Mouse (Mus musculus) midbrain, embryonic 14.5 days (tissue): ENCODE data around the gene Tcerg1l. TPM values are rescaled to one million over a fixed set of nuclear protein-coding genes. Genes with fewer than 3 reads are reported as not detected.
A peak's percentile ranks its signal among the peaks of the same experiment; 100 is the strongest.

ENCODE experiments used
- ATAC-seq: fragments of 200-750 bp; cut with Nextera tagmentation; 2 replicates; pipeline ENCODE4 v1.8.0; 2017; ENCODE audit warnings: moderate number of reproducible peaks, moderate library complexity; ENCODE audit not compliant: low FRiP score, low TSS enrichment
- DNase-seq: peaks from one replicate; pipeline ENCODE4 v3.0.0-alpha.2; 2015
- H3K27ac ChIP-seq: fragments of 300-500 bp; sonication (generic); replicated peaks from 2 replicates; pipeline ENCODE4 v1.5.1; 2014; ENCODE audit warnings: mild to moderate bottlenecking, low read depth, low read length, moderate library complexity
- H3K27me3 ChIP-seq: fragments of 300-500 bp; sonication (generic); 2 replicates; pipeline ENCODE4 v1.6.1; 2014; ENCODE audit warnings: low read length, control low read depth, mixed read lengths; ENCODE audit not compliant: control insufficient read depth, insufficient read depth
- H3K36me3 ChIP-seq: fragments of 300-500 bp; sonication (generic); 2 replicates; pipeline ENCODE4 v1.6.1; 2014; ENCODE audit warnings: low read length, control low read depth; ENCODE audit not compliant: control insufficient read depth, insufficient read depth
- H3K4me1 ChIP-seq: fragments of 300-500 bp; sonication (generic); 2 replicates; pipeline ENCODE4 v1.6.1; 2014; ENCODE audit warnings: mild to moderate bottlenecking, antibody characterized with exemption, low read length, control low read depth; ENCODE audit not compliant: control insufficient read depth, insufficient read depth
- H3K4me2 ChIP-seq: fragments of 300-500 bp; sonication (generic); 2 replicates; pipeline ENCODE4 v1.6.1; 2014; ENCODE audit warnings: mild to moderate bottlenecking, low read length, moderate library complexity
- H3K4me3 ChIP-seq: fragments of 300-500 bp; sonication (generic); replicated peaks from 2 replicates; pipeline ENCODE4 v1.5.1; 2014; ENCODE audit warnings: low read depth, low read length
- H3K9ac ChIP-seq: fragments of 300-500 bp; sonication (generic); replicated peaks from 2 replicates; pipeline ENCODE4 v1.6.1; 2014; ENCODE audit warnings: mild to moderate bottlenecking, low read length, moderate library complexity
- H3K9me3 ChIP-seq: fragments of 300-500 bp; sonication (generic); 2 replicates; pipeline ENCODE4 v1.6.1; 2016; ENCODE audit warnings: low read length, control low read depth, mixed read lengths; ENCODE audit not compliant: control insufficient read depth
- WGBS: fragments of 180-500 bp; shearing (Covaris S2); extraction: QIAGEN DNeasy Blood & Tissue Kit; methylation state at CpG from one replicate; pipeline ENCODE4 v1.1.7; 2014; 5-methylcytosine and 5-hydroxymethylcytosine counted together
- polyA plus RNA-seq: library from polyadenylated mRNA; unstranded; fragments of >200 nt; fragmentation: Nextera tagmentation; extraction: Ambion mirVana; gene quantifications from 2 replicates; pipeline ENCODE4 v1.2.1, GENCODE M21; 2014

Gene Tcerg1l
- polyA plus RNA-seq, 1 experiment from 2014 or later = 18.7 TPM

GRCm38 (mm10) chr7:138337946-138338345 lies 59.6 kb downstream of the Tcerg1l start:
- no peak overlapping the region for H3K4me3 ChIP-seq
- H3K27me3 ChIP-seq = no peaks in the 10 kb centered on the region
- no peaks in the 10 kb centered on the region for H3K36me3 ChIP-seq
- WGBS = 30% methylated on average over 5 of the region's 5 CpGs
- no peaks in the 10 kb centered on the region for H3K9me3 ChIP-seq
- no peaks in the 10 kb centered on the region for H3K4me1 ChIP-seq
- ATAC-seq (no peak), DNase-seq (no peak)
- H3K4me2 ChIP-seq = no peak overlapping the region
- no peak overlapping the region for H3K27ac ChIP-seq
- no peak overlapping the region for H3K9ac ChIP-seq

GRCm38 (mm10) chr7:138332504-138333168 lies 64.9 kb downstream of the Tcerg1l start:
- Histone ChIP-seq H3K27me3 (no peaks in the 10 kb centered on the region), H3K9ac (no peak overlapping the region), H3K4me3 (no peak overlapping the region), H3K36me3 (no peaks in the 10 kb centered on the region), H3K27ac (no peak overlapping the region), H3K4me1 (no peaks in the 10 kb centered on the region), H3K4me2 (no peak overlapping the region), H3K9me3 (no peaks in the 10 kb centered on the region)
- DNase-seq = no peak
- 87% methylated on average over 4 of the region's 4 CpGs for WGBS
- no peak for ATAC-seq

- no peak overlapping the region for H3K4me3 ChIP-seq
- no peak overlapping the region for H3K27ac ChIP-seq
- no peak overlapping the region for H3K4me2 ChIP-seq
- H3K9ac ChIP-seq = no peak overlapping the region
- ATAC-seq (no peak), DNase-seq (no peak)
- no peaks in the 10 kb centered on the region for H3K27me3 ChIP-seq
- H3K4me1 ChIP-seq = peaks cover 7% of the 10 kb centered on the region; the same call in 1 of the 2 replicates
- H3K36me3 ChIP-seq = no peaks in the 10 kb centered on the region
- no peaks in the 10 kb centered on the region for H3K9me3 ChIP-seq
- WGBS = 85% methylated on average over 3 of the region's 3 CpGs
Observed at GRCm38 (mm10) chr7:138331266-138331665, 66.3 kb downstream of the Tcerg1l start.

- peak; percentile 35 for DNase-seq
- Histone ChIP-seq H3K27me3 (no peaks in the 10 kb centered on the region), H3K9me3 (no peaks in the 10 kb centered on the region), H3K27ac (no peak overlapping the region), H3K9ac (no peak overlapping the region), H3K4me3 (no peak overlapping the region), H3K4me1 (peaks cover 11% of the 10 kb centered on the region; the same call in 1 of the 2 replicates), H3K36me3 (no peaks in the 10 kb centered on the region), H3K4me2 (no peak overlapping the region)
- no peak for ATAC-seq
- WGBS = 75% methylated on average over 6 of the region's 6 CpGs
Observed at GRCm38 (mm10) chr7:138328637-138329036, 68.9 kb downstream of the Tcerg1l start.

- no peaks in the 10 kb centered on the region for H3K27me3 ChIP-seq
- H3K9me3 ChIP-seq = no peaks in the 10 kb centered on the region
- ATAC-seq (no peak), DNase-seq (no peak)
- H3K4me3 ChIP-seq = no peak overlapping the region
- no peak overlapping the region for H3K9ac ChIP-seq
- no peak overlapping the region for H3K27ac ChIP-seq
- 23% methylated on average over 3 of the region's 3 CpGs for WGBS
- no peak overlapping the region for H3K4me2 ChIP-seq
- peaks cover 11% of the 10 kb centered on the region; the same call in 1 of the 2 replicates for H3K4me1 ChIP-seq
- no peaks in the 10 kb centered on the region for H3K36me3 ChIP-seq
Observed at GRCm38 (mm10) chr7:138326760-138327159, 70.8 kb downstream of the Tcerg1l start.

GRCm38 (mm10) chr7:138313733-138314132 lies 83.8 kb downstream of the Tcerg1l start:
- Histone ChIP-seq H3K9me3 (no peaks in the 10 kb centered on the region), H3K4me3 (no peak overlapping the region), H3K9ac (no peak overlapping the region), H3K27ac (no peak overlapping the region), H3K4me1 (no peaks in the 10 kb centered on the region), H3K36me3 (no peaks in the 10 kb centered on the region), H3K27me3 (no peaks in the 10 kb centered on the region), H3K4me2 (no peak overlapping the region)
- 100% methylated on average over 1 of the region's 1 CpGs for WGBS
- ATAC-seq (no peak), DNase-seq (no peak)

- no peaks in the 10 kb centered on the region for H3K9me3 ChIP-seq
- no peak overlapping the region for H3K27ac ChIP-seq
- DNase-seq = no peak
- H3K27me3 ChIP-seq = no peaks in the 10 kb centered on the region
- no peak overlapping the region for H3K4me2 ChIP-seq
- no peak overlapping the region for H3K9ac ChIP-seq
- no peak for ATAC-seq
- WGBS = 89% methylated on average over 3 of the region's 3 CpGs
- H3K36me3 ChIP-seq = no peaks in the 10 kb centered on the region
- H3K4me3 ChIP-seq = no peak overlapping the region
- no peaks in the 10 kb centered on the region for H3K4me1 ChIP-seq
Observed at GRCm38 (mm10) chr7:138306126-138306525, 91.4 kb downstream of the Tcerg1l start.

GRCm38 (mm10) chr7:138284790-138285189 lies 112.7 kb downstream of the Tcerg1l start:
- no peak overlapping the region for H3K4me2 ChIP-seq
- H3K27ac ChIP-seq = no peak overlapping the region
- no peak overlapping the region for H3K9ac ChIP-seq
- H3K4me1 ChIP-seq = no peaks in the 10 kb centered on the region
- H3K36me3 ChIP-seq = no peaks in the 10 kb centered on the region
- WGBS = 89% methylated on average over 5 of the region's 5 CpGs
- DNase-seq (no peak), ATAC-seq (no peak)
- H3K4me3 ChIP-seq = no peak overlapping the region
- H3K27me3 ChIP-seq = no peaks in the 10 kb centered on the region
- H3K9me3 ChIP-seq = no peaks in the 10 kb centered on the region

GRCm38 (mm10) chr7:138275263-138275662 lies 122.3 kb downstream of the Tcerg1l start:
- Histone ChIP-seq H3K36me3 (no peaks in the 10 kb centered on the region), H3K4me2 (no peak overlapping the region), H3K27ac (no peak overlapping the region), H3K4me1 (no peaks in the 10 kb centered on the region), H3K4me3 (no peak overlapping the region), H3K9ac (no peak overlapping the region), H3K27me3 (no peaks in the 10 kb centered on the region), H3K9me3 (no peaks in the 10 kb centered on the region)
- 70% methylated on average over 1 of the region's 1 CpGs for WGBS
- ATAC-seq (no peak), DNase-seq (no peak)
